Mouse (Mus musculus) heart, postnatal 36 days (tissue): ENCODE measurements at regions not wholly inside any gene's neighbourhood (a gene's known extent, or its start where the extent isn't known, plus 50 kb on each side); places are given as distances from the start of the nearest gene placed in this dataset.

Experiments used
- DNase-seq, 2 experiments: peaks; one replicate each; pipeline ENCODE4 v3.0.0; 2021 to 2022
- intact Hi-C: fragments of 180-260 bp; cut with DNase I; formaldehyde crosslinking; loops from one replicate; pipeline ENCODE4 v1.15.1; 2025

DNA sequence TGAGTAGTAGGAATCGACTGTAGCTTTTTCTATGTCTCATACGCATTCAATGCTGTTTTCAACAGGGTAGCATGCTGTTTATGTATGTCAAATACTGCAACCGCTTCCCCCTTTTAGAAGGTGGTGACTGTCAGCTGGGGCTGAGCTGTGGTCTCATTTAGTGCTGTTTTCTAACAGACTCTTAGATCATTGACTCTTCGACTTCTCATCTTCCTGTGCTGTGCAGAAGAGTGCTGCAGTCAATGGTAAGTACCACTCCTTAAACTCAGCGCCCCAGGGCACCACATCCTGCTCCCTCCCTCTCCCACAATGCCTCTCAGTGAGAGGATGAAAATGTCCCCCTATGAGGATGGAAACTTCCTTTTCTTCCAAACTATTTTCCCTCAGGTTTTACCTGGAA is 149.2 kb upstream of the Hmga2 start:
- no peak for DNase-seq
- intact Hi-C loops: no loop called here

GRCm38 (mm10) chr10:120624203-120624942 is 148.1 kb upstream of the Hmga2 start:
- DNase-seq: no peak
- intact Hi-C loops: no loop called here

GRCm38 (mm10) chr10:120616406-120617015 is 140.2 kb upstream of the Hmga2 start:
- intact Hi-C loops: no loop called here
- no peak for DNase-seq

DNA sequence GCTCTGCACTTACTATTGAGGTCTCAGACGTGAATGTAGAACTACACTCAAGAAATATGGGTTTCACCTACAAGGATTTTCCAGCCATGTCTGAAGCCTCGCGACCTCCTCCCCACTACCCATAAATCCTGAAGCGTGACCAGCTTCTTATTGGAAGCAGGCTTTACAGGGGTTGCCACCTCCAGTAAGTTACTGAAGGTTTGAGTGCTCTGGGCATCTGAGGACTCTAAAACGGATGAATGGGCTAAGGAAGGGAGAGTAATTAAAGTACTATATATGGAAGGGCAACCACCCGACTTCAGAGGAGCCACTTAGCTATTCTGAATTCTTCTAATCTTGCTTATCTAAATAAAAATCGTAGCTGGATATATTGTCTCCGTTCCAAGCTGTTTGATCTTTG is 136.1 kb upstream of the Hmga2 start:
- DNase-seq: no peak
- intact Hi-C loops: no loop called here

- intact Hi-C loops: no loop called here
- DNase-seq: peak in 1 of 2 experiments; percentile 2
Measured at GRCm38 (mm10) chr10:120610076-120610475, 133.8 kb upstream of the Hmga2 start.

DNA sequence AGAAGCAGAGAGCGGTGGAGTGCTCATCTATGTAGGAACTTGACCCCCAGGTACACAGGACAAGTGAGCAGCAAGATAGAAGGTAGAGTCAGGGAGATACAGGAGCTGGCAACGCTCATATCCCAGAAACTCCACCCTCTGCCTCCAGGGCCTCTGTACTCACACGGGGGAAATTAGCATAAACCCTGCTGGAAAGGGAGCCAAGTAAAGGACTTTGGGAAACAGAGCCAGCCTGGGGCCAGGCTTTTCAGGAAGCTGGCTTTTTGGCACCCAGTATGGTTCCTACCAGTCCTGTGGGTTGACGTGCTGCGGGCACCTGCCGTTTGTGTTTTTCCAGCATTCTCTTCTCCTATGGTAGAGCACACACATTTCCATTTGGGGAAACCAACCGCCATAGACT is 128.2 kb upstream of the Hmga2 start:
- DNase-seq: no peak
- intact Hi-C loops: no loop called here

- intact Hi-C loops: no loop called here
Measured at GRCm38 (mm10) chr10:120603167-120603566, 126.9 kb upstream of the Hmga2 start.

GRCm38 (mm10) chr10:120600735-120601134 is 124.5 kb upstream of the Hmga2 start:
- intact Hi-C loops: no loop called here
- DNase-seq: no peak

More at GRCm38 (mm10) chr10:120603167-120603566, 126.9 kb upstream of the Hmga2 start:
- DNase-seq: no peak

DNA sequence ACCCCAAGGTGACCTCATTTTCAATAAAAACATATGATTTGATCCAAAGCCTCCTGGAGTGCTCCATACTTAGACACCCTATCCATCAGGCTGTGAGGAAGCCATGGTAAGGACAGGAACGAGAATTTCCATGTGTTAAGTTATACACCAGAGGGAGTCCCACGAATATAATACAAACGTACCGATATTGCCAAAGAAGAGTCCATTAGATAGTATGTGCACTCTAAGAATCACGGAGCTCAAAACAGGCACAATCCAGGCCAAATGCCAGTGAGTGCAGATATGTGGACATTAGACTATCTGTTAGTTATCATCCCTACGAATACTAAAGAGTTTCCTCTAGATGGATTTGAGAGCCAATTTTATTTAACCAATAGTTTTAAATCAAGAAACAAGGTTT is 123.3 kb upstream of the Hmga2 start:
- intact Hi-C loops: no loop called here
- no peak for DNase-seq

GRCm38 (mm10) chr10:120597320-120597887 is 121.1 kb upstream of the Hmga2 start:
- intact Hi-C loops: no loop called here
- DNase-seq: no peak

DNA sequence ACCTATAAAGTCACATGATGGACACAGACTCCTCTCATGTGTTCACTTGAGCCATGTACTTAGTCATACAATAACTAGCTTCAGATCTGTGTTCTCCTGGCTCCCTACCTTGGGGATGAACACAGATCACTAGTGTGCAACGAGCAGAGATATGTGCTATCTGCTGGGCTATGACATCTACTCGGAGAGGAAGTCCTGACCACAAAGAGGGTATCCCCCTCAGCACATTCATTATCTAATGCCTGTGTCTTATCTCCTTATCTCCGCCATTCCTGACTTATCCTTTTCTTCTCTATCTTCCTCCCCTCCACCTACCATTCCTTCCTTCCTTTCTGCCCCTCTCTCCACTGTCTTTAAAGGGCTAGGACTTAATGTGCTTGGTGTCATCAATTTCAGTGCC is 118.9 kb upstream of the Hmga2 start:
- intact Hi-C loops: no loop called here
- DNase-seq: no peak

- intact Hi-C loops: no loop called here
- no peak for DNase-seq
Measured at GRCm38 (mm10) chr10:120593876-120594275, 117.6 kb upstream of the Hmga2 start.

- no peak for DNase-seq
- intact Hi-C loops: loop anchor here (5.0 to 10.0 kb wide), 2 partner anchors 78 to 285 kb away; no protein-coding TSS in a partner anchor
Measured at GRCm38 (mm10) chr10:120589659-120590058, 113.4 kb upstream of the Hmga2 start.

GRCm38 (mm10) chr10:120587854-120588633 is 111.8 kb upstream of the Hmga2 start:
- DNase-seq: no peak
- intact Hi-C loops: loop anchor here (1.0 to 10.0 kb wide), 4 partner anchors 79 to 283 kb away; no protein-coding TSS in a partner anchor

DNA sequence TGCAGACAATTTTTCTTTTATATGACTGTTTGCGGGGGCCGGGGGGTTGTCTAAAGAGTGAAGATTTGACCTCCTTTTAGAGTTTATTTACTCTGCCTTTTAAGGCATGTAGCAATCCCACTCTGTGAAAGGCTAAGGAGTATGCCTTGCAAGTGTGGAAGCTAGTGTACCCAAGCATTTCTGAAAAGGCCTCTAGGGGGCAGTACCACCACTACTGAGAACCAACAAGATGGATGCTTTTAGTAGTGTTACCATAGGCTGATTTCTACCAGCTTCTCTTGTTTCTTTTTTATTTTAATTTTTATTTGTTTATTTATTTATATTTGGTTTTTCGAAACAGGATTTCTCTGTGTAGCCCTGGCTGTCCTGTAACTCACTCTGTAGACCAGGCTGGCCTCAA is 110.9 kb upstream of the Hmga2 start:
- DNase-seq: peak; percentile 37 to 59
- intact Hi-C loops: loop anchor here (1.0 to 10.0 kb wide), 4 partner anchors 80 to 282 kb away; no protein-coding TSS in a partner anchor

- DNase-seq: no peak
- intact Hi-C loops: loop anchor here (10.0 kb wide), 1 partner anchor 278 kb away; no protein-coding TSS in a partner anchor
Measured at GRCm38 (mm10) chr10:120582497-120582896, 106.2 kb upstream of the Hmga2 start.

GRCm38 (mm10) chr10:120581547-120581946 is 105.3 kb upstream of the Hmga2 start:
- intact Hi-C loops: loop anchor here (10.0 kb wide), 1 partner anchor 277 kb away; no protein-coding TSS in a partner anchor
- DNase-seq: no peak

GRCm38 (mm10) chr10:120576886-120577285 is 100.6 kb upstream of the Hmga2 start:
- intact Hi-C loops: no loop called here

GRCm38 (mm10) chr10:120576148-120576547 is 99.9 kb upstream of the Hmga2 start:
- intact Hi-C loops: no loop called here
- DNase-seq: no peak

More at GRCm38 (mm10) chr10:120576886-120577285, 100.6 kb upstream of the Hmga2 start:
- DNase-seq: no peak

DNA sequence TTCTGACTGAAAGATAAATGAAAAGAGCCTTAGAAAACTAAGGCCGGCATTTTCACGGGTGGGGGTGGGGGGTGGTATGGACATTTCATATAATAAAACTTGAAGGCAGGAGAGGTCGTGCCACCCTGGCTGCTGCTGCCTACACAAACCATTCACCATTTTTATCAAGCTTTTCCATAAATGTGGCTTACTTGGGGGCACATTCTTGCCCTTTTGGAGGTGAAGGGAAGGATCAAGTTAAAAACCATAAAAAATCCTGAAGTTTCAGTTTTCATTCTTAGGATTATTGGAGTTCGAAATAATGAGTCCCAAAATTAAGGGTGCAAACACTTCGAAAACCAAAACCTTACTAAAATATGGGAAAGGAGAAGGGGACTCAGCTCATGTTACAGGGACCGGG is 95.1 kb upstream of the Hmga2 start:
- DNase-seq: no peak
- intact Hi-C loops: no loop called here

DNA sequence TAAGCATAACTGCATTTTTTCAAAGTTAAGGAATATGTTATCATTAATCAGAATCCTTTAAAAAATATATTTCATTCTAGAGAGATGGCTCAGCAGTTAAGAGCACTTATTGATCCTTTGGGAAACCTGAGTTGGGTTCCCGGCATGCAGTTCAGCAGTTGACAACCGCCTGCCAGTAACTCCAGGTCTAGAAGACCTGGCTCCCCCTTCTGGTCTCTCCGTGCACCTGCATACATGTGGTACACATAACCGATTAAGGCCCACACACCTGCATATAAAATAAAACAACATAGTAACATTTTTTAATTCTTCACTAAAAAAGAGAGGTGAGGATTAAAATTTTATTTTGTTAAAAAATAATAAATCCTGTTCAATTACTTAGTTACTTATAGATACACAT is 89.7 kb upstream of the Hmga2 start:
- DNase-seq: no peak
- intact Hi-C loops: no loop called here
